Mouse (Mus musculus) E14TG2a.4 (cell line): Measurements from ENCODE around the gene Dchs2.

ENCODE experiments used
- H3K27me3 ChIP-seq: 2 replicates; pipeline ENCODE4 v1.6.1; 2014; ENCODE audit warnings: low read length, control low read depth; ENCODE audit not compliant: insufficient read depth
- H3K36me3 ChIP-seq: 2 replicates; pipeline ENCODE4 v1.6.1; 2014; ENCODE audit warnings: low read length, control low read depth; ENCODE audit not compliant: insufficient read depth
- H3K4me1 ChIP-seq: replicated peaks from 2 replicates; pipeline ENCODE4 v1.6.1; 2014; ENCODE audit warnings: low read depth, low read length, control low read depth
- H3K4me3 ChIP-seq: replicated peaks from 2 replicates; pipeline ENCODE4 v1.5.1; 2014; ENCODE audit warnings: mild to moderate bottlenecking, low read length
- H3K9me3 ChIP-seq: 2 replicates; pipeline ENCODE4 v1.6.1; 2014; ENCODE audit warnings: low read length, control low read depth
- CTCF ChIP-seq: conservative IDR thresholded peaks from 2 replicates; pipeline ENCODE4 v1.5.1; 2014; ENCODE audit warnings: low read length
- NANOG ChIP-seq: IDR thresholded peaks from 2 replicates; pipeline ENCODE4 v1.6.1; 2014; ENCODE audit warnings: borderline replicate concordance, low read length, mixed read lengths
- POU5F1 ChIP-seq: IDR thresholded peaks from 2 replicates; pipeline ENCODE4 v1.6.1; 2014; ENCODE audit warnings: low read length, borderline replicate concordance

Dchs2 gene

DNA sequence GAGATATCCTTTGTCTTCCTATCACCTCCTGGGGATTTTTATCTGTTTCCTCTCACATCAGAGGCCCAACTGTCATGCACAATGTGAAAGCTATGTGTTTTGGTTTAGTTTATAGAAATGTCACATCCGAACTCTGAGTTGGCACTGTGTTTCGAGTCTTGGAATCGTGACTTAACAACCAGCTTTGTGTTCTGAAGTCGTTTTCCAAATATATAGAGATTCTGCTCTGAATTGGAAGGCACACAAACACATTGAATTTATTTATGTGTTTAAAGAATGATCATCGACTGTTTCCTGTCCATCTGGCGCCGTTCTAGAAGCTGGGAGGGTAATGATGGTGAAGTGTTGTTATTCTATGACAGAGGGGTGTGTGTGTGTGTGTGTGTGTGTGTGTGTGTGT lies 84.8 kb downstream of the Dchs2 start:
- TF ChIP-seq POU5F1, result no peak
- no peak for TF ChIP-seq NANOG
- no peak for TF ChIP-seq CTCF
- H3K36me3 ChIP-seq, result no peaks in the 10 kb centered on the region
- peaks cover 16% of the 10 kb centered on the region for H3K4me1 ChIP-seq
- no peaks in the 10 kb centered on the region for H3K9me3 ChIP-seq
- H3K4me3 ChIP-seq, result no peak overlapping the region
- H3K27me3 ChIP-seq, result no peaks in the 10 kb centered on the region

- no peak overlapping the region for H3K4me3 ChIP-seq
- no peaks in the 10 kb centered on the region for H3K27me3 ChIP-seq
- no peaks in the 10 kb centered on the region for H3K9me3 ChIP-seq
- H3K36me3 ChIP-seq, result no peaks in the 10 kb centered on the region
- TF ChIP-seq NANOG, result no peak
- no peak for TF ChIP-seq POU5F1
- TF ChIP-seq CTCF, result no peak
- H3K4me1 ChIP-seq, result no peaks in the 10 kb centered on the region
Measured at GRCm38 (mm10) chr3:83218059-83218458, 90.3 kb downstream of the Dchs2 start.

DNA sequence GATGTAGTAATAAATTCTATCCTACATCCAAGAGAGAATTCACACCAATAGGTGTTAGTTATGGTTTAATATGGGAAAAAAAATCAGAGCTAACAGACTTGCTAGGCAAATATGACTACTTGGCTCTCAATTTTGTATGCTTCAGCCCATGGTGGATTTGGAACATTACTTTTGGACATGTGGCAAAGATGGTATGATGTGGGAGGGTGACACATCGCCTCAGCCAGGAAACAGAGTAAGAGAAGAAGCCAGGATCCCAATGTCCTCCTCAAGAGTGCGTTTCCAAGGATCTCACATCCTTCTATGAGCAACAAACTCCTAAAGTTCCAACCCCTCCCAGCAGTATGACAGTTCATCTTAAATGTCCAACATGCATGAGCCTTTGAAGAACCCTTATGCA lies 92.4 kb downstream of the Dchs2 start:
- Histone ChIP-seq H3K27me3 (no peaks in the 10 kb centered on the region), H3K36me3 (no peaks in the 10 kb centered on the region), H3K4me1 (no peaks in the 10 kb centered on the region), H3K4me3 (no peak overlapping the region), H3K9me3 (no peaks in the 10 kb centered on the region)
- TF ChIP-seq POU5F1, result no peak
- no peak for TF ChIP-seq NANOG
- no peak for TF ChIP-seq CTCF

DNA sequence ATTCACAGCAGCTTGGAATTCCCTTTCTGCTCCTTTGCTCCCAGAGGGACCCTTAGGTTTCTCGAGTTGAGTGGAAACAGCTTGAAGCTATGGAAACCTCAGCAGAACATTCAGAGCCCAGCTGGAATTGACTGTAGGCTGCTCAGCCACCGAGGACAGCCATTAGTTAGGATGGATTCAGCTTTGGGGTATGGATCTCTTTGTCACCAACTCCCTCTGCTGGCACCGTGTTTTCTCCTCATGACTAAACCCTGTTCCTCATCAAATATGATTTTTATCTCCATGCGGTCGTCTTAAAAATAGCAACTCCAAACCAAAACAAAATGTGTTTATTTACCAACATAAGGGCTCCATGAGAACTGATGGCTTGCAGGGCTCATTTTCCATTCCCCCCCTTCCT lies 94.4 kb downstream of the Dchs2 start:
- no peaks in the 10 kb centered on the region for H3K36me3 ChIP-seq
- no peaks in the 10 kb centered on the region for H3K9me3 ChIP-seq
- TF ChIP-seq POU5F1, result no peak
- TF ChIP-seq NANOG, result no peak
- no peak for TF ChIP-seq CTCF
- no peaks in the 10 kb centered on the region for H3K27me3 ChIP-seq
- H3K4me1 ChIP-seq, result no peaks in the 10 kb centered on the region
- no peak overlapping the region for H3K4me3 ChIP-seq

DNA sequence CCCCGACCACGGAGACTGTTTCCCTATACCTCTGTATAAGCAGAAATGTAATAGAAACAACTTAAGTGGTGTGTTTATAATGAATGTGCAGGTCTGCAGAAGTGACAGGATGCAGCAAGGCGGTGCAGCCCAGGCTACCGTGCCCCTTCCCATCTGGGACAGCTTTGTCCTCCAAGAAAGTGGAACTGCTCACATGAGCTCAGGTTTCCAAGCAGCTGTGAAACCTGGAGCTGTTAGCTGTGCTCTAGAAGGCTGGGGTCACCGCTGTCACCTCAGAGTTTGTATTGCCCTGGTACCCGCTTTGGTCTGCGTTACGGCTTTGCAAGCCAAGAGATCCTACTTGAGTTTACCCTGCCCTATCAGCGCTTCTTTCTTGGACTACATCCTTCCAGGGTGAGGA lies 100.6 kb downstream of the Dchs2 start:
- no peaks in the 10 kb centered on the region for H3K27me3 ChIP-seq
- H3K4me1 ChIP-seq, result no peaks in the 10 kb centered on the region
- no peaks in the 10 kb centered on the region for H3K9me3 ChIP-seq
- no peaks in the 10 kb centered on the region for H3K36me3 ChIP-seq
- TF ChIP-seq NANOG (no peak), POU5F1 (no peak), CTCF (no peak)
- no peak overlapping the region for H3K4me3 ChIP-seq

DNA sequence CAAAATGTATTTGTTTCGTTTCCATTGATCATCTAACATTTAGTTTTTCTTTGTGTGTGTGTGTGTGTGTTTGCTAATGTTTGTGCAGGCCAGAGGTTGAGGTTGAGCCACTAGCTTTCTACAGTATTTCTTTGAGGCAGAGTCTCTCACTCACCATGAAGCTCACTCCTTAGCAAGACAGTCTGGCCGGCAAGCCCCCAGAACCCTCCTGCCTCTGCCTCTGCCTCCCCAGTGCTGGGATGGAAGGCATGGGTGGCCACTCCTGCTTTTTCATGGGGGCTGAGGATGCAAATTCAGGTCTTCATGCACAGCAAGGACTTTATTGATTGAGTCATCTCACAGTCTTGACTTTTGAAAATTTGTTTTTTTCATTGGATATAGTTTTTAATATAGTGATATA lies 102.6 kb downstream of the Dchs2 start:
- Histone ChIP-seq H3K36me3 (no peaks in the 10 kb centered on the region), H3K9me3 (no peaks in the 10 kb centered on the region), H3K27me3 (no peaks in the 10 kb centered on the region), H3K4me1 (no peaks in the 10 kb centered on the region), H3K4me3 (no peak overlapping the region)
- TF ChIP-seq POU5F1 (no peak), NANOG (no peak), CTCF (no peak)

DNA sequence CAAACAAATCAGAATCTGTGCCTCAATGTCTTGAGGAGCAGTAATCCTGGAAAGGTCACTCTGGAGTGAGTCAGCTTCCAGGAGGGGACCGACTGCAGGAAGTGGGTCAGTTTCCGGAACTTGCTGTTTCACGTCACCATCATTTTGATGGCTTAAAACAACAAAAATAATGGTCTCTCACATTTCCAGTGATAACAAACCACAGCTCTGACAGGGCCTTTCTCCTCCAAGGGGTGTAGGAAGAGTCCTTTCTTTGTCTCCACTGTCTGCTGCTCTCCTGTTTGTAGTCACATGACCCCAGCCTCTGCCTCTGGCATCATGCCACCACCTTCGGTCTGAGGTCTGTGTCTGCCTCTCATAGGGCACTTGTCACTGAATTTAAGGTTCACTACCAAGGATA lies 106.7 kb downstream of the Dchs2 start:
- no peaks in the 10 kb centered on the region for H3K9me3 ChIP-seq

DNA sequence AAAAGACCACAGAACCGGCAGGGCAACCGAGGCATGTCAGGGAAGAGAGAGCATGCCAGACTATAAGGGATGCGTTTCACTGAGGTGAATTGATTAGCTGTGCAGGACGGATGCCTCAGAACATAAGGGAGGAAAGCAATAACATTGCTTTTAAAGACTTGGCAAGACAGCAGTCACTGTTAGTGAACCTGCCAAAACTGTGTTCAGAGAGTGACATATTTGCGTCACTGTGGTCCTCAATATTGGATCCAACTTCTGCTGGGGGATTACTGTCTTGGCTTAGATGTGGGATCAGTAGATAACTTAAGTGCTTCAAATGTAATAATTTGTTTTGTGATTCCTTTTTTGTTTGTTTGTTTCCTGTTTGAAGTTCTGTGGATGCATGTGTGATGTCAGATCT lies 107.3 kb downstream of the Dchs2 start:
- Histone ChIP-seq H3K36me3 (no peaks in the 10 kb centered on the region), H3K4me1 (no peaks in the 10 kb centered on the region), H3K9me3 (no peaks in the 10 kb centered on the region), H3K27me3 (no peaks in the 10 kb centered on the region), H3K4me3 (no peak overlapping the region)
- no peak for TF ChIP-seq POU5F1
- no peak for TF ChIP-seq CTCF
- no peak for TF ChIP-seq NANOG

More for the DNA sequence above, 106.7 kb downstream of the Dchs2 start:
- Histone ChIP-seq H3K4me1 (no peaks in the 10 kb centered on the region), H3K36me3 (no peaks in the 10 kb centered on the region), H3K4me3 (no peak overlapping the region), H3K27me3 (no peaks in the 10 kb centered on the region)
- TF ChIP-seq POU5F1, result no peak
- no peak for TF ChIP-seq NANOG
- no peak for TF ChIP-seq CTCF

- H3K27me3 ChIP-seq, result peaks cover 9% of the 10 kb centered on the region
- no peak overlapping the region for H3K4me3 ChIP-seq
- peaks cover 4% of the 10 kb centered on the region; the same call in 1 of the 2 replicates for H3K9me3 ChIP-seq
- no peaks in the 10 kb centered on the region for H3K4me1 ChIP-seq
- H3K36me3 ChIP-seq, result no peaks in the 10 kb centered on the region
- TF ChIP-seq POU5F1, result no peak
- no peak for TF ChIP-seq CTCF
- no peak for TF ChIP-seq NANOG
Measured at GRCm38 (mm10) chr3:83246536-83246935, 118.8 kb downstream of the Dchs2 start.

DNA sequence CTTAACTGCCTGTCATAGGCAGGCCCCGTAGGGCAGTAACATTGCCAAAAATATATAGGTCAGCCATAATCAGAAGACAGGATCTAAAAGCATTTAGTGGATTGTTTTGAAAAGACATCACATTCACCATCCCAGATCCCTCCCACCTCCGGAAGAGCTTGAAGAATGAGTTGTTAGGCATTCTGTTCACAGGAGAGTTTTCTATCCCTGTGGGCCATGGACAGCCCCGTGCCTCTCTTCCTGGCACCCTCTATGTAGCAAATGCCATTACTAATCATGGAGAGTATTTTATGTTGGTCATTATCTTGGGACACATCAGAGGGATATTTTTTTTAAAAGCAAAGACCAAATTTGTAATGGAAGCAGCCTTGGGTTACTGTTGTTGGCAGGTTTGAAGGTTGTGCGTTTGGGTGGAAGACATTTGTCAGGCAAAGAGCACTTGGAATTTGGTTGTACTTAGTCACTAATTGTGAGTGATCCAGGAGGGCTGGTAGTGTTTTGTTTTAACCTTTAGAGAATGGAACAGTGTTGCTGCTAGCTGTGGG lies 122.3 kb downstream of the Dchs2 start:
- Histone ChIP-seq H3K9me3 (no peaks in the 10 kb centered on the region), H3K27me3 (no peaks in the 10 kb centered on the region), H3K4me3 (no peak overlapping the region), H3K4me1 (no peaks in the 10 kb centered on the region), H3K36me3 (no peaks in the 10 kb centered on the region)
- TF ChIP-seq POU5F1 (no peak), CTCF (no peak), NANOG (no peak)
